Mouse (Mus musculus): ENCODE measurements around the gene Serpinc1. TPM values are rescaled to one million over a fixed set of nuclear protein-coding genes. Genes with fewer than 3 reads are reported as not detected.
"Not testable (repeated sequence)": the region's sequence is repeated elsewhere in the genome, so short reads cannot be mapped to it uniquely, and the experiment has no call there.

Gene Serpinc1
- polyA plus RNA-seq, 1 experiment from 2014 or later = 1.9 TPM

GRCm38 (mm10) chr1:161006471-161006870 lies 28.1 kb downstream of the Serpinc1 start:
- Histone ChIP-seq H3K36me3 (ENCODE audit: control insufficient read depth, insufficient read depth, low read length) (no peaks in the 10 kb centered on the region; the same call in 1 of the 2 replicates), H3K9me3 (ENCODE audit: control insufficient read depth, low read length) (no peaks in the 10 kb centered on the region), H3K27ac (ENCODE audit: low read depth, low read length) (no peak overlapping the region), H3K27me3 (ENCODE audit: control insufficient read depth, insufficient read depth, low read length) (no peaks in the 10 kb centered on the region), H3K4me3 (ENCODE audit: low read depth, low read length) (no peak overlapping the region), H3K9ac (ENCODE audit: low read length) (no peak overlapping the region), H3K4me1 (ENCODE audit: control insufficient read depth, insufficient read depth, low read length) (no peaks in the 10 kb centered on the region), H3K4me2 (no peak overlapping the region)
- WGBS = 83% methylated on average over 5 of the region's 5 CpGs
- ATAC-seq (ENCODE audit: low FRiP score) (no peak), DNase-seq (ENCODE audit: low spot score, missing footprints) (no peak)

GRCm38 (mm10) chr1:161008038-161008437 lies 29.7 kb downstream of the Serpinc1 start:
- WGBS = 90% methylated on average over 2 of the region's 2 CpGs
- Histone ChIP-seq H3K27ac (ENCODE audit: low read depth, low read length) (no peak overlapping the region), H3K36me3 (ENCODE audit: control insufficient read depth, insufficient read depth, low read length) (peaks cover 2% of the 10 kb centered on the region; the same call in 1 of the 2 replicates), H3K4me1 (ENCODE audit: control insufficient read depth, insufficient read depth, low read length) (no peaks in the 10 kb centered on the region), H3K4me2 (no peak overlapping the region), H3K9ac (ENCODE audit: low read length) (no peak overlapping the region), H3K27me3 (ENCODE audit: control insufficient read depth, insufficient read depth, low read length) (no peaks in the 10 kb centered on the region), H3K4me3 (ENCODE audit: low read depth, low read length) (no peak overlapping the region), H3K9me3 (ENCODE audit: control insufficient read depth, low read length) (no peaks in the 10 kb centered on the region)
- ATAC-seq (ENCODE audit: low FRiP score) (no peak), DNase-seq (ENCODE audit: low spot score, missing footprints) (no peak)

DNA sequence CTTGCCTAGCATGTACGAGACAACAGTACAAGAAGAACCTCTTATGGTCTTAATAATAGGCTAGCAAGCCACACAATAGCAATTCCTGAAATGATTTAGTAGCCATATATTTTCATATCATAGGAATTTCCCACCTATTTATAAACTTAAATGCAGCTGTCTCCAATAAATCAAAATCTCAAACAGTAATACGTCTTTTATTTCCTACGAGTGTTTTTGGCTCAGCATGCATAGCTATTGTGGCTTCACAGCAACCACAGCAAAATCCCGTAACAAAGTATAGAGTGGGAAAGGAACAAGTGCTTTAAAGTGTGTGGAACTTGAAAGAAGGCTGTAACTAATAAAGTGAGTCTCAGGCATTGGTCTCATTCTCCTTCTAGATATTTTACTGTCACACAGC lies 32.1 kb downstream of the Serpinc1 start:
- Histone ChIP-seq H3K4me1 (ENCODE audit: control insufficient read depth, insufficient read depth, low read length) (no peaks in the 10 kb centered on the region), H3K4me2 (no peak overlapping the region), H3K9me3 (ENCODE audit: control insufficient read depth, low read length) (no peaks in the 10 kb centered on the region), H3K36me3 (ENCODE audit: control insufficient read depth, insufficient read depth, low read length) (peaks cover 2% of the 10 kb centered on the region; the same call in 1 of the 2 replicates), H3K27me3 (ENCODE audit: control insufficient read depth, insufficient read depth, low read length) (no peaks in the 10 kb centered on the region), H3K4me3 (ENCODE audit: low read depth, low read length) (no peak overlapping the region), H3K27ac (ENCODE audit: low read depth, low read length) (no peak overlapping the region), H3K9ac (ENCODE audit: low read length) (no peak overlapping the region)
- no peak for DNase-seq (ENCODE audit: low spot score, missing footprints)
- ATAC-seq (ENCODE audit: low FRiP score) = no peak
- 95% methylated on average over 4 of the region's 4 CpGs for WGBS

GRCm38 (mm10) chr1:161016378-161016777 lies 38.0 kb downstream of the Serpinc1 start:
- H3K27me3 ChIP-seq (ENCODE audit: control insufficient read depth, insufficient read depth, low read length) = no peaks in the 10 kb centered on the region
- H3K4me2 ChIP-seq = no peak overlapping the region
- 79% methylated on average over 2 of the region's 2 CpGs for WGBS
- H3K27ac ChIP-seq (ENCODE audit: low read depth, low read length) = no peak overlapping the region
- no peak for DNase-seq (ENCODE audit: low spot score, missing footprints)
- no peaks in the 10 kb centered on the region for H3K9me3 ChIP-seq (ENCODE audit: control insufficient read depth, low read length)
- peaks cover 10% of the 10 kb centered on the region; the same call in 1 of the 2 replicates for H3K36me3 ChIP-seq (ENCODE audit: control insufficient read depth, insufficient read depth, low read length)
- ATAC-seq (ENCODE audit: low FRiP score) = no peak
- H3K9ac ChIP-seq (ENCODE audit: low read length) = no peak overlapping the region
- no peaks in the 10 kb centered on the region for H3K4me1 ChIP-seq (ENCODE audit: control insufficient read depth, insufficient read depth, low read length)
- H3K4me3 ChIP-seq (ENCODE audit: low read depth, low read length) = no peak overlapping the region

- DNase-seq (ENCODE audit: low spot score, missing footprints) (no peak), ATAC-seq (ENCODE audit: low FRiP score) (no peak)
- Histone ChIP-seq H3K27ac (ENCODE audit: low read depth, low read length) (no peak overlapping the region), H3K36me3 (ENCODE audit: control insufficient read depth, insufficient read depth, low read length) (peaks cover 9% of the 10 kb centered on the region; the same call in 1 of the 2 replicates), H3K9ac (ENCODE audit: low read length) (no peak overlapping the region), H3K4me3 (ENCODE audit: low read depth, low read length) (no peak overlapping the region), H3K27me3 (ENCODE audit: control insufficient read depth, insufficient read depth, low read length) (no peaks in the 10 kb centered on the region), H3K4me1 (ENCODE audit: control insufficient read depth, insufficient read depth, low read length) (no peaks in the 10 kb centered on the region), H3K4me2 (no peak overlapping the region), H3K9me3 (ENCODE audit: control insufficient read depth, low read length) (no peaks in the 10 kb centered on the region)
- whole genome bisulfite sequencing = 96% methylated on average over 14 of the region's 14 CpGs
Observed at GRCm38 (mm10) chr1:161020051-161020450, 41.7 kb downstream of the Serpinc1 start.

- H3K4me2 ChIP-seq = no peak overlapping the region
- H3K27me3 ChIP-seq (ENCODE audit: control insufficient read depth, insufficient read depth, low read length) = no peaks in the 10 kb centered on the region
- WGBS = 93% methylated on average over 5 of the region's 5 CpGs
- no peak overlapping the region for H3K4me3 ChIP-seq (ENCODE audit: low read depth, low read length)
- H3K9ac ChIP-seq (ENCODE audit: low read length) = no peak overlapping the region
- no peaks in the 10 kb centered on the region for H3K9me3 ChIP-seq (ENCODE audit: control insufficient read depth, low read length)
- H3K4me1 ChIP-seq (ENCODE audit: control insufficient read depth, insufficient read depth, low read length) = no peaks in the 10 kb centered on the region
- DNase-seq (ENCODE audit: low spot score, missing footprints) (peak; percentile 8), ATAC-seq (ENCODE audit: low FRiP score) (no peak)
- no peak overlapping the region for H3K27ac ChIP-seq (ENCODE audit: low read depth, low read length)
- peaks cover 5% of the 10 kb centered on the region; the same call in 1 of the 2 replicates for H3K36me3 ChIP-seq (ENCODE audit: control insufficient read depth, insufficient read depth, low read length)
Observed at GRCm38 (mm10) chr1:161025410-161026210, 47.2 kb downstream of the Serpinc1 start.

GRCm38 (mm10) chr1:161027196-161027595 lies 48.8 kb downstream of the Serpinc1 start:
- no peak for ATAC-seq (ENCODE audit: low FRiP score)
- H3K9me3 ChIP-seq (ENCODE audit: control insufficient read depth, low read length) = no peaks in the 10 kb centered on the region
- no peaks in the 10 kb centered on the region for H3K27me3 ChIP-seq (ENCODE audit: control insufficient read depth, insufficient read depth, low read length)
- 89% methylated on average over 2 of the region's 2 CpGs for WGBS
- H3K4me3 ChIP-seq (ENCODE audit: low read depth, low read length) = no peak overlapping the region
- peaks cover 10% of the 10 kb centered on the region; the same call in 1 of the 2 replicates for H3K36me3 ChIP-seq (ENCODE audit: control insufficient read depth, insufficient read depth, low read length)
- H3K4me2 ChIP-seq = no peak overlapping the region
- peak; percentile 17 for DNase-seq (ENCODE audit: low spot score, missing footprints)
- no peaks in the 10 kb centered on the region for H3K4me1 ChIP-seq (ENCODE audit: control insufficient read depth, insufficient read depth, low read length)
- H3K27ac ChIP-seq (ENCODE audit: low read depth, low read length) = no peak overlapping the region
- H3K9ac ChIP-seq (ENCODE audit: low read length) = no peak overlapping the region

- ATAC-seq (ENCODE audit: low FRiP score); H3K9ac ChIP-seq (ENCODE audit: low read length); H3K9me3 ChIP-seq (ENCODE audit: control insufficient read depth, low read length); H3K4me3 ChIP-seq (ENCODE audit: low read depth, low read length); H3K4me2 ChIP-seq; H3K4me1 ChIP-seq (ENCODE audit: control insufficient read depth, insufficient read depth, low read length); H3K27ac ChIP-seq (ENCODE audit: low read depth, low read length); H3K27me3 ChIP-seq (ENCODE audit: control insufficient read depth, insufficient read depth, low read length); H3K36me3 ChIP-seq (ENCODE audit: control insufficient read depth, insufficient read depth, low read length): not testable (repeated sequence)
- 77% methylated on average over 1 of the region's 1 CpGs for WGBS
- DNase-seq (ENCODE audit: low spot score, missing footprints) = peak; percentile 39
Observed at GRCm38 (mm10) chr1:161028427-161028826, 50.0 kb downstream of the Serpinc1 start.

GRCm38 (mm10) chr1:161030058-161030457 lies 51.7 kb downstream of the Serpinc1 start:
- no peak for ATAC-seq (ENCODE audit: low FRiP score)

More at GRCm38 (mm10) chr1:161030058-161030457, 51.7 kb downstream of the Serpinc1 start:
- H3K4me3 ChIP-seq (ENCODE audit: low read depth, low read length) = no peak overlapping the region
- H3K27ac ChIP-seq (ENCODE audit: low read depth, low read length) = no peak overlapping the region
- no peak overlapping the region for H3K9ac ChIP-seq (ENCODE audit: low read length)
- peaks cover 4% of the 10 kb centered on the region; the same call in 1 of the 2 replicates for H3K4me1 ChIP-seq (ENCODE audit: control insufficient read depth, insufficient read depth, low read length)
- no peaks in the 10 kb centered on the region for H3K9me3 ChIP-seq (ENCODE audit: control insufficient read depth, low read length)
- H3K36me3 ChIP-seq (ENCODE audit: control insufficient read depth, insufficient read depth, low read length) = peaks cover 10% of the 10 kb centered on the region; the same call in 1 of the 2 replicates
- no peak overlapping the region for H3K4me2 ChIP-seq
- DNase-seq (ENCODE audit: low spot score, missing footprints) = peak; percentile 21
- WGBS = 93% methylated on average over 3 of the region's 3 CpGs
- H3K27me3 ChIP-seq (ENCODE audit: control insufficient read depth, insufficient read depth, low read length) = no peaks in the 10 kb centered on the region
